Mouse (Mus musculus) thymus, adult 18-20 months (tissue): Measurements from ENCODE around the gene Ccl25.

Source experiments
- DNase-seq, 2 experiments: peaks; one replicate each; pipeline ENCODE4 v3.0.0; 2022; ENCODE audit warnings: mixed read lengths in 2 of 2

Ccl25 gene

DNA sequence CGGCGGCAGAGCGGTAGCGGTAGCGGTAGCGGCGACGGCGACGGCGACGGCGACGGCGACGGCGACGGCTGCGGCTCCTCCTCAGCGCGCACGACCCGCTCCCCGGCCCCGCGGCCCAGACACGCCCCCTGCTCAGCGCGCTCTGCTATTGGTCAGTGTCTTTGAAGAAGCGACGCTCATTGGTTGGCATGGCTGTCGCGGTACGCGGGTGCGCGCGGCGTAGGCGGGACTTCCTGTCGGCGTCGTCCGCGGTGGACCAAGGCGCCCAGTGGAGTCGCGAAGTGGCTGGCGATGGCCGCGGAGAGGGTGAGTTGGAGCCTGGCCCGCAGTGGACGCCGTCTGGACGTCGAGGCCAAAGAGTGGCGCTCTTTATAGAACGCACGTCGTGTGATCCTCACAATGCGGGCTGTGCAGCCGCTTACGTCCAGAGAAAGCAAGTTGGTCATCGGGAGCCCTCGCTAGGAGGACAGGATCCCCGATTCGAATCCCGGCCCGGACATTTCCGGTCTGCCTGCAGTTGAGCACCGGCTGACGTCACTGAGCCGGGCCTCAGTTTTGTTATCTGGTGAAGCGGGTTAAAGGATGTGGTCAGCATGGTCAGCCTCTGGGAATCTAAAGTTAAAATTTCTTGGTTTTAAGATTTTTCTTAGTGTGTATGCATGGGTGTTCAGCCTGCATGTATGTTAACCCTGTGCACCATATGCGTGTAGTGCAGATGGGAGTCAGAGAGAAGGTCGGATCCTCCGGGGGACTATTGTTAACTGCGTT is at the start of gene Ccl25, which contains the start of gene Elavl1:
Ccl25 (plus strand) TSS at position 228 of the 768 bp plus-strand sequence.
Elavl1 (minus strand) TSS at position 431 of the 768 bp plus-strand sequence.
- peak; percentile 90 to 92 for DNase-seq

DNA sequence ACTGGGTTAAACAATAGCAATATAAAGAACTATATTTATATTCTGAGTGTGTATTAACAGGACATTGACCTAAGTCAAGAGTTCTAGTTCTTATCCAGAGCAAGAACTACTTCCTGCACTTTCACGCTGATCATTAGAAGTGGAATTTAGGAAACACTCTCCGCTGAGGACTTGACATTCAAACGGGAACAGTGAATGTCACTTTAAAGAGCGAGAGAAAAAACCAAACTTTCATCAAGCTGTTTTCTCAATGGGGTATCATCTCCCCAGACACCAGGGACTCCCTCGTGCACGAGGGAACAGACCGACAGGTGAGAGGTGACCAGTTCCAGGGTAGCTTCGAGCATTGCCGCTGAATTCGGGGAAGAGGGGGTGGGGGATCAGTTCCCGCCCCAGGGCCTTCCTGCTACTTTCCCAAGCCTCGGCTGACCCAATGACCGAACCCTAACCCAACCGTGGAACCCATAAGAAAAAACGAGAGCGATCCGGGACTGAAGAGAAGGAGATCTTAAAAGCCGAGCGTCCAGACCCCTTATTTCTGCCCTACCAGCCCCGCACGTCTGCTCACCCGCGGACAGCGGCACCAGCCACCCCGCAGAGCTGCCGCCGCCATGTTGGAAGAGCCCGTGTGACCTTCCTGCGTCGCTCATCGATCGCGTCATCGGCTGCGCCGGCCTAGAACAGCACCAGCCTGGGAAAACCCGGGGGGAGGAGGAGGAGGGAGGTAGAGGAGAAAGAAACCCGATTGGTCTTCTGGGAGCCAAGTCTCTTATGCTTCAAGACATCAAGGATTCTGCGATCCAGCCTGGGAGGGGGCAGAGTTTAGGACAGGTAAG is 49.5 kb upstream of the Ccl25 start, which contains the start of gene Timm44:
Timm44 (minus strand) TSS at position 639 of the 836 bp plus-strand sequence.
- peak; percentile 87 to 89 for DNase-seq

DNA sequence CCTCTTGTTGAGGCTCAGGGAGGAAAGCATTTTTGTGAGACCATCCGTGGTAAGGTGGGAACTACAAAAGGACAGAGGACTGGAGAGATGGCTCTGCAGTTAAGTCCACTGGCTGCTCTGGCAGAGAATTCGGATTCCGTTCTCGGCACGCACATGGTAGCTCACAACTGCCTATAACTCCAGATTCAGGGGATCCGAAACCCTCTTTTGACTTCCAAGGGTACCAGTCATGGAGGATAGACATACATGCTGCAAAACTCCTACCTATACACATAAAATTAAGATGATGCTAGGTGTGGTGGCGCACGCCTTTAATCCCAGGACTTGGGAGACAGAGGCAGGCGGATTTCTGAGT is 48.9 kb upstream of the Ccl25 start:
- DNase-seq, result no peak

DNA sequence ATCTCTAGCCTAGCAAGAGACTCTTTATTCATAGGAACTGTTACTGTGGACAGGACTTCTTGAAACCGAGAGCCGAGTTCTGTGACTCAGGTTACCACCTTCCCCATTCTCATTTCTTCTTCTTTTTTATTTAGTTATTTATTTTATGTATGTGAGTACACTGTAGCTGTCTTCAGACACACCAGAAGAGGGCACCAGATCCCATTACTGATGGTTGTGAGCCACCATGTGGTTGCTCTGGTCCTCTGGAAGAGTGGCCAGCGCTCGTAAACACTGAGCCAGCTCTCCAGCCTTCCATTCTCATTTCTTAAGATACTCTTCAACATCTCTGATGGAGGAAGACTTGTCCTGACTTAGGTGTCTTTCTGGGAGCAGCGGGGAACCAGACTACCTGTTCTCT is 32.3 kb upstream of the Ccl25 start:
- no peak for DNase-seq

DNA sequence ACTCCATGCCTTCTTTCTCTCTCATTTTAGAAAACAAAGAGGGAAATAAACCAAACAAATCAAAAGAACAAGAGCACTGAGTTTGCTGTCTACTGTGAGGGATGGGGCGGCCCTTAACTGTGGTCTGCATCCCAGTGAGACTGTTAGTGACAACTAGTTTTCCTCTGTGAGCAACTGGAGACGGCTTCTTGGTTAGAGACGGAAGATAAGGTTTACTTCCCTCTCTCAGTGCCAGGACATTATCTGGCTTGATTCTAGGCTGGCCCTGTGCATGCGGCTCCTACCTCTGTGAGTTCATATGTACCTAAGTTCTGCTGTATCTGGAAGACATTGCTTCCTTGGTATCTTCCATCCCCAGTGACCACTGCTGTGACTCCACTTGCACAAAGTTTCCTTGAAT is 27.2 kb upstream of the Ccl25 start:
- no peak for DNase-seq

DNA sequence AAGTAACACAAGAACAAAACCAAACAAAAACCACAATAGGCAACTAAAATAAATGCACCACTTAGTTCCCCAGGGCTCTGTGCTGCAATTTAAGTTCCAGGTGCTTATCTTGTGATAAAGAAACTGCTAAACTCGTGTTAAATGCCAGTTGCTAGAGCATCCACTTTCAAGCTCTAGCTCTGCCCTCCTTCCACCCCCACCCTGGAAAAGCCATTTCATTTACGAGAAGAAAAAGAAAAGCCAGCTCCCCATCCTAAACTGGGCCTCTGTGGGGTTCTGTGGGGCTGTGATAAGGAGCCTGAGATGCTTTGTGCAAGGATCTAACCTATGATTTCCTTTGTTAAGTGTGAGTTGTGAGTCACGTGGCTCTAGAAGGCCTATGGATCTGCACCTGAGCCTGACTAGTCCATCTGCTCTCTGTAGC is 20.9 kb upstream of the Ccl25 start:
- no peak for DNase-seq

DNA sequence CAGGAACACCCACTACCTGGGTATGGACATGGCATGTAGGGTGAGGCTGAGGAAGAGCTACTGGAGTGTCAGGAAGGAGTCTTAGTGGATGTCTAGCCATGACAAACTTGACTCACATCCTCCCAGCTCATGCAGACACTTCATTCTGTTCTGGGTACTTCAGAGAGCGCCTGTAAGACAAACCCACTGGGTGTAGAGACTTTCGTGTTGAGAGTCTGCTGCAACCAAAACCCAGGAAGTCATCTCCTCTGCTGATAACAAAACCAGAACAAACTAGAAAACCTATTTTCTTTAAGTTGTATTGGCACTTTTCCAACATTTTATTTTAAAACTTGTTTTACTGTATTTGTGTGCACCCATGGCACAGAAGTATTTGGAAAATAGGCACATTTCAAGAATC is 19.2 kb upstream of the Ccl25 start:
- DNase-seq, result no peak

DNA sequence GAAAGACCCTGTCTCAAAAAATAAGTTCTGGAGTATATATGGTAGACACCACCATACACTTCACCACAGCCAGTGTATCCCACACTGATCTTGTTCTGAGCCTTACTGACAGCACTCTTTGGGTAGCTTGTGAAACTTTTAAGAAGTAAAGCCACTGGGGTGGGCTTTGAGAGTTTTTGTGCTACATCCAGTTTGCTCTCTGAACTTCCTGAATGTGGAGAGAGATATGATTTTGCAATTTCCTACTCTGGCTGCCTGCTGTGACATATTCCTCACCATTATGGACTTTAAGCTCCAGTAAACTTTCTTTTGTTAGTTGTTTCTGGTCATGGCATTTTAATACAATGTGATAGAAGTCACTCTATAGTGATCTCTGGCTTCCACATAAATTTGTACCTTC is 12.9 kb upstream of the Ccl25 start:
- no peak for DNase-seq

DNA sequence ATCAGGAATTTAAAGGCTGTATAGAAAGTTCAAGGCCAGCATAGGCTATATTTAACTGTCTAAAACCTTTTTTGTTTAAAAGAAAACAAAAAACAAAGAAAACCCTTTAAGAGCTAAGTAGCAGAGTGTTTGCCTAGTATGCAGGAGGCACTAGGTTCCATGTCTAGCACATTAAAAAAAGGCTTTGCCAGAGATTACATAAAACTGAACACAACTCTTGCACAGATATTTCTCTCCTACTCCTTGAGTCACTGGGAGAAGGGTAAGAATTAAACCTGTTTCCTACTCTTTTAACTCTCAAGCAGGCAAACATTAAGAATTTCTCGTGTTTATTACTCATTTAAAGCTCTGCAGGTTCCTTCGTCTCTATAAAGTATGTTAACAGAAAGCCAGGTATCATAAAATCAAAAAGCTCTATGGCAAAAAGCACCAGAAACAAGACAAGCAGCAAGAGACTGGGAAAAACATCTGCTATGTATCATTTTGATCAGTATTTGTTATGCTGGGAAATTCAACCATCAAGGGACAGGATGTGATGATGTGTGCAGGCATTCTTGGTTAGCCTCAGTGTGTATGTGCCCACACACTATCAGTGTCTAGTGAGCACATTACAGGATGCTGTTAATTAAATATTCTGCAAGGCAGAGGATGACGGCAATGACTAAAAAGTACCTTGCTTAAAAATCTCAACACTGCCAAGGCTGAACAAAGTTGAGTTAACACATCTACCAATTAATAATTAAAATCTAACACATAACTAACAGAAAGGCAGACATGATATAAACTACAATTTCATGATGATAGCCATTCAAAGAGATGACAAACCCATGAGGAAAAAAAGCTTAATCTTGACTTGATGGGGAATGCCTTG is 11.5 kb upstream of the Ccl25 start:
- DNase-seq, result no peak

DNA sequence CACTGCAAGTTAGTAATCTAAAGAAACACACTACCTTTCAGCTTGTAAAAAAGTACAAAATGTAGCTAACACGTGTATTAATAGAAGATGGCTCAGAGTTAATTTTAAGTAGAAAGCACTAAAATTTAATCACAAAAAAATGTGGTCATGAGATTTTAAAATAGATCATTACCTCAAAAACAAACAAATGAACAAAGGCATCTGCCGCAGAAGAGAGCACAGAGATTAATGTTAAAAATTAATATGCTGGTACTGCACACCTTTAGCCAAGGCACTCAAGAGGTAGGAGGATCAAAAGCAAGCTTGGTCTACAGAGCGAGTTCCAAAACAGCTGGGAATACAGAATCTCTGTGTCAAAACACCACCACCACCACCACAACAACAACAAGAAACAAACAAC is 10.2 kb upstream of the Ccl25 start:
- DNase-seq, result no peak

DNA sequence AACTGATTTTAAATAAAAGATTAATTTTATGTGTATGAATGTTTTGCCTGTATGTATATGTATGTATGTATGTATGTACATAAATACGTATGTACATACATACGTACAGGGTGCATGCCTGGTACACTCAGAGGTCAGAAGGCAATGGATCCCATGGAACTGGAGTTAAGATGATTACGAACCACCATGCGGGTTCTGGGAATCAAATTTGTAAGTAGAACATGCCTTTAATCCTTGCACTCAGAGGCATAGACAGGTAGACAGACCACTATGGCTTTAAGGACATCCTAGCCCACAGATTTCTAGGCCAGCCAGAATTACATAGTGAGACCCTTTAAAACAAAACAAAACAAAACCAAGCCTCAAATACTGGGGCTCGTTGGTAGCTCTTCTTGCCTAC is 6.9 kb upstream of the Ccl25 start:
- DNase-seq, result no peak

DNA sequence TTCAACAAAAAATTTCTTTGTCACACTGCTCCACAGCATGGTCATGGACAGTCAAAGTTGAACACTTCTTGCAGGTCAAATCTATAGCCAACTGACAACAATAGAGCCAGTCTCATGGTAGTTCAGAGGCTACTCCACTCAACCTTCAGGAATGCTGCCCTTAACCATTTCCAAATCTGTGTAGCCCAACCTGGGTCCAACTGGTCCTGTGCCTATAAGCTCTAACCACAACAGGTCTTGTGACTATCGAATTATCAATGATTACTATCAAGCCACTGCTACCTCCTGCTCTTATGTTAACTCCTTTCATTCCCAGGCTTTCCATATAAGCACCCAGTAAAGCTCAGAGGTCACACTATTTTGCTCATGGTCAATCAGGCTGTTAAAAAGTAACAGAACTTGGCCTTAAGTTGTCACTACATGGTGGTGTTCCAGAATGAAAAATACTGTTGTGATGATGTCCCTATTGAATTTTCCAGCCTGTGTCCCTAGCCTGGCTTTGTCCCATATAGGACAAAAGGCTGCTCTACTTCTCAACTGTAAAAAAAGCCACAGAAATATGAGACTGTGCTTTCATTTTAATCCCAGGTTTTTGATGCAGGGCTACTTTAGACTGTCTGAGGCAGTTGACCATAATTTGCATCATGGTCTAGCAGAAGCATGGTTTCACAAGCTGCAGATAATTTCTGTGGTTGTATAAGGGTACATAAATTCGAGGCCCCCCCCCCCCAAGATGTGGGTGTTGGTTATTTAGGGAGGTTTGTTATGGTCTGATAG is 6.0 kb upstream of the Ccl25 start:
- DNase-seq, result no peak

DNA sequence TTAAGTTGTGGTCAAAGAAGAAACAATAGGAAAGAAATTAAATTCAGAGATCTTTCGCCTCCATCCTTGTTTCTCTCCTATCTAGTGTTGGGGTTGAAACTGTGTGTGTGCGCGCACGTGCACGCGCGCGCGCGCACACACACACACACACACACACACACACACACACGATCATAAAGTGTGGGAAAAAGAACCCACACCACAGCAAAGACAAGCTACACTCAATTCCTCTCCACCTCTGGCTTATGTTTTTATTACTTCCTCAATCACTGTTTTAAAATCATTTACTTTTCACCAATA is 5.5 kb upstream of the Ccl25 start:
- no peak for DNase-seq

DNA sequence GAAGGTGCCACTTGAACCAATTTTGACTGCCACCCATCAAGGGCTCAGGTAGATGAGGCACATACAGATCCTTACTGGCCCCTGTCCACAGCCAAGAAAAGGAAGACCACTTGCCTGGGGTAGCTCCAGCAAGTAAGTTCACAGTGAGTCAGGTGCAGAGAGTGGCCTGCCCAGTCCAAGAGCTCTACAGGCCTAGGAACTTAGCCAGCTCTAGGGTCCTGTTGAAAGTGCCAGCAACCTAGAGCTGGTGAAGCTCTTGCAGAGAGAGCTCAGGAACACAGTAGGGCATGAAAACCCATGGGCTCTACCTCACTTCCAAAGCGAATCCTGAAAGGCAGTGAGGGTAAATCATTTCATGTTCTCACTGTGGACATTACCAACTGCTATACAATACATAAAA is 4.6 kb upstream of the Ccl25 start:
- DNase-seq, result no peak

DNA sequence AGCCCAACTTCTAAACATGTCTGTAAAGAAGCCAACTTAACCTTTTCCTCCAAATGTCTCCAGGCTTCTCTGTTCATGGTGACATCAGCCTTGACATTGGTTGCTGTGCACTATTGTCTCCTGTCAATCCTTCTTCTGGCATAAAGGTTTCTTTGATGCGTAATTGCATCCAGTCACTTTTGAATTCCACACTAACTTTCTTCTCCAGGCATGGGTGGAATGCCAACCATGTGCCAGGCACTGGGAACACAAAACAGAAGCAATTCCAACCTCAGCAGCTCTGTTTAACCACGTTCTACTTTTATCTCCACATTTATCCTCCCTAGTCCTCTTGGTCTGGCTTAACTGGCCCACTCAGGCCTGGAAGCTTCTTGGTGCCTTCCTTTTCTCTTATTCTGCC is 4.0 kb upstream of the Ccl25 start:
- no peak for DNase-seq

DNA sequence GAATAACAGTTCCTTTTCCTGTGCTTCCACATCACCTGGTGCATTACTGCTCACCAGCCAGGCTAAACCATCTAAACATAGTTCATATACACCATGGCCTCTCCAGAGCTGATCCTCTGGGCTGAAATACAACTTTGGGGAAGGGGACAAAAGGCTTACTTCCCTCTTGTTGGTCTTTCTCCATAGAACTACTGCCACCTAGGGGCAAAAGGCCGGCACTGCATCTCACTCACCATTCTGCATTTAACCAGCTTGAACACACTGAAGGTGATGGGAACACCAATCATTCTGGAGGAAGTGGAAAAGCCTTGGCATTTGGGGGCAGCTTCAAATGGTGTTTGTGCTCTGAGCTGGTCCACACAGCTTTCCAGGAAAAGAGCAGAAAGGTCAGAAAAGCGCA is 2.5 kb upstream of the Ccl25 start:
- DNase-seq, result peak; percentile 60 to 75

DNA sequence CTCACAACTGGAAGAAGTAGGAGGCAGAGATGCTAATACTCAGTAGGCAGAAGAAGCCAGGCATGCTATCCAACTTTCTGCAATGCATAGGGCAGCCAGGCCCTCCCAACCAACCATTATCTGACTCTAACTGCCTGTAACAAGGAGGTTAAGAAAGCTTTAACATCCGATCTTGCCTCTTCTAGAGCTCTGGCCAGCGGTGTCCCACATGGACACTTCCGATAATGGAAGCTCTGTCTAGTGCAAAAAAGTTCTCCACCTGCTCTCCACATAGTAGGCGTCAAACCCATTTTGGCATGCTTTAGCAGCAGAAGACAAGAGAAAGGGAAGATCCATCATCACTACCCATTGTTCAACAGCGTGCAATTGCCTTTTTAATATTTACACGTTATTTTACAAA is 1.1 kb upstream of the Ccl25 start:
- no peak for DNase-seq

DNA sequence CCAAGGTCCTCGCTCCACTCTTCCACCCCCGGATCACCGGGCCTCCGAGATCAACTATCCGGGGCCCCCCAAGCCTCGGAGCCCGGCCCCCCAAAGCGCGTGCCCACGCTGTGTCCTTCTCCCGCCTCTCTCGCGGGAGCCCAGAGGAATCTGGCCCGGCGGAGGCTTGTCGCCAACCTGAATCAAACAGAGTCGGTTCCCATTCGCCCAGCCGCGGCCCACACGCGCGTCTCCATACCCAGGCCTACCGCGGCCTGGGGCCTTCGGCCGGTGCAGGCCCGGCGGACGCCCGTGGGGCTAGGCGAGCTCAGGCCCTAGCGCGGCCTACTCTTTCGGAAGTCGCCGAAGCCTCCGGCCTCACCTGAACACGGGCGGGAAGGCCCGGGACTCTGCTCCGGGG is 485 bp upstream of the Ccl25 start:
- DNase-seq, result peak; percentile 35 to 42

DNA sequence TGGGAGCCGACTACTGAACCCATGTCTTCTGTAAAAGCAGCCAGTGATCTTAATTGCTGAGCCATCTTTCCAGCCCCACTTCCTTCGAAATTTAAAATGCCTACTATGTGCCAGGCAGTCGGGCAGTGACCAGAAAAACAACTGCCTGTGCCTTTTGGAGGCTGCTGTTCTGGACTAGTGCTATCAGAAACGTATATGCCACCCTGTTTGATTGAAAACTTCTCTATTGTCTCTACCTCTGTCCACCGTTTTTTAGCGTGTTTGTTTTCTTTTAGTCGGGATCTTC is 684 bp downstream of the Ccl25 start:
- no peak for DNase-seq

DNA sequence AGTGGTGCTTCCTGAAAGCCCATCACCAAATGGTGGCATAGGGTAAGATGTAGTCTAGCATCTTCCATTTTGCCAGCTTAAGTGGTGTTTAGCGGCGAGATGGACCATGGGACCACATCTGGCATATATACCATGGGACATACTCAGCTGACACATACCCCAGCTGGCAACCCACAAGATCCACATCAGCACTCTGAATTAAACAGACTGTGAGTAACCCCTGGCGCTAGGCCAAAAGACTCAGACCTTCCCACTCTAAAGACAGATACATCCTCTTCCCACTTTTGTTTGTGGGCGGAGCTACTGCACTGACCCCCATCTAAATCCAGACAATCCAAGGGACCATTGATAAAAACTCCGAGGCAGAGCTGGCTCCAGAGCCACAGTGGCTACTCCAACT is 4.0 kb downstream of the Ccl25 start:
- no peak for DNase-seq

DNA sequence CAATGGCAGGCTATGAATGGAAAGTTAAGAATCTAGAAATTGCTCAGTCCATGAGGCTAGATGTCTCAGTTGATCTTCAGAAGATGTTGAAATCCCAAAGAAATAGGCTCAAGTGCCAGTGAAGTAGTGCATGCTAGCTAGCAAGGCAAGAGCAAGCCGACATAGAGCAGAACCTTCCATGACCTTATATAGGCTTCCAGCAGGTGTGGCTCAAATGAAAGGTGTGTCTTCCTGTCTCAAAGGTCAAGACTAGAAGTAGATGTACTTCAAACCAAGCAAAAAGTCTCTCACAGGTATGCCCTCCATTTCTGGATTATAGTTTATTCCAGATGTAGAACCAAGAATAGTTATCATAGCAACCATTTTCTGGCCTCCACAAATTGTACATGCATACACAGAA is 9.0 kb downstream of the Ccl25 start:
- DNase-seq, result no peak

DNA sequence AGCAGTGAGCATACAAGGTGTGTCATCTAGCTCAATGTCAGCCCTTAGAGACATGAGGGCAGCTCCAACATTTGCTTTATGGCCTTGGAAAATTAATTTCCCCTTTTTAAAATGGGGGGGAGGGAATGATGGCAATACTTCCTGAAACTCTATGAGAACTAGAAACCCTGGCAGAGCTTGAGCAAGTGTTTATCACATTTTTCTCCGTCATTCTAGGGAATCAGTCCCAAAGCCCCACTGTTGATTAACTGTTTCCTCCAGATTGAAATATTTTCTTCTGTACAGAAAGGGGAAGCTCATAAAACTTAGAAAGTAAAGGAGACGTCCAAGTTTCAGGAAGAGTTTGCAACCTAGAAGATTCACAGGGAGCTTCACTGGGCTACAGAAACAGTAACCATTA is 10.7 kb downstream of the Ccl25 start:
- no peak for DNase-seq

DNA sequence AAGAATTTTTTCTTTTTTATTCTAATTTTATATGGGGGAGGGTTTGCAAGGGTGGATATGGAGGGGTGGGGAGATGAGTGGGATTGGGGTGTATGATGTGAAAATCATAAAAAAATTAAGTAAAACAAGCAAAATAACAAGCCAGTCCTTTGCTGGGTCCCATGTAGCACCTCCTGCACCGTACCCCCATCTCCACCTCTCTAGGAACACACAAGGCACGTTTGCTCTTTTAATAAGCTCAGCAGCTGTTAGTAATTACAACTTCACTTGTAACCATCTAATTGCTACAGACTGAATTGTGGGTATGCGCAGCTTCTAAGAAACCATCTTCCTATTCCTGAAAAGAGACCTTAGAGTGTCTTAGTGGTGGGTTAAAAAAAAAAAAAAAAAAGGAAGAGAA is 15.2 kb downstream of the Ccl25 start:
- no peak for DNase-seq
